Mouse (Mus musculus): ENCODE results near the gene Ppih. TPM values are rescaled to one million over a fixed set of nuclear protein-coding genes. Genes with fewer than 3 reads are reported as not detected.
"Not testable (repeated sequence)": the region's sequence is repeated elsewhere in the genome, so short reads cannot be mapped to it uniquely, and the experiment has no call there.

Gene Ppih
- total RNA-seq, 2 experiments from 2014 or later = 7.0 to 7.8 TPM

DNA sequence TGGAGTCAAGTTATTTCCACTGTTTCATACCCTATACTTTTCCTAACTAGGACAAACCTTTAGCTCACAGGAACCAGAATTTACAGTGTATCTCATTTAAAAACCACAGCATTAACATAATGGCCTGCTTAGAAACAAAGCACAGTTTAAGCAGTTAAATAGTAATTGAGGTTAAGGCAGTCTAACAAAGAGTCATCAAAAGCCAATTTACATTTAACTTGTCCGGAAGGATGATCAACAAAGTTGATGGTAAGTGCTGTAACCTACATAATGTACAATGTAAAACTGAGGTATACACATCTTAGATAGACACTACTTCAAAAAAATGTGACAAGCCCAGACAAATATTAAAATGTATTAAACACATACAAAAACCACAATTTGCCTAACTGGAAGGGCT lies 28.4 kb downstream of the Ppih start:
- DNase-seq = no peak

GRCm38 (mm10) chr4:119285336-119285735 lies 35.0 kb downstream of the Ppih start:
- no peak for DNase-seq

- no peak for DNase-seq
Measured at GRCm38 (mm10) chr4:119284861-119285260, 35.5 kb downstream of the Ppih start.

DNA sequence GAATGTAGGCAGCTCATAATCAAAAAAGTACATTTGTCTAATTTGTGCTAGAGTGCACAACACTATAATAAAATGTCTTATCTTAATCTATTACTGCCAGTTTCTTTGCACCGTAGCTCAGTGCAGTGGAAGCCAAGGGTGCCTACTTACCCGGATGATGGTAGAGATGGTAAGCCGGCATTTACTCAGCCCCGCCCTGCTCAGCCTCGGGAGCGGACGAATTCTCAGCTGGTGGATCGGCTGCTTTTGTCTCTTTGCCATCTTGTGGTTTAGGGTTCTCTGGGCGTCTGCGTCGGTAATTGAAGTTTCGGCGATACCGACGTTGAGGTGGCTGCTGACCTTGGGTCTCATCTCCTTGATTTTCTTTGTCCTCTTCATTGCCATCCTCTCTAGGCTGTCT lies 41.6 kb downstream of the Ppih start:
- DNase-seq = not testable (repeated sequence)

- no peak for DNase-seq
Measured at GRCm38 (mm10) chr4:119275726-119276125, 44.6 kb downstream of the Ppih start.

GRCm38 (mm10) chr4:119275226-119275625 lies 45.1 kb downstream of the Ppih start:
- no peak for DNase-seq

DNA sequence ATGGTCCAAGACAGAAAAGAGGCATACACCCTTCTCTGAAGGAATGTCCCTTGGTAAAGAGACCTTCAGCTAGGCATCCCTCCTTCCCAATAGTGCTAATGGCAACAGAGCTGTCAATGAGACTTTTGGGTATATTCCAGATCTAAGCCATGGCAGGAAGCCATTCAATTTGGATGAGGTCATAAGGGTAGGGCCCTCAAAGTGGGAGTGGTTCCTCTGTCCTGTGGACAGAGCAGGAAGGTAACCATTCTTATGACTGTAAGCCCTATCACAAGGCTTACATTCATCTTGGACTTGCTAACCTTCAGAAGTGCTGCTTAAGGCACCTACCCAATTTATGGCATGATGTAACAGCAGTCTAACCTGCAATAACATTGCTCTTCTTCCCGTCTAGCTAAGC lies 45.7 kb downstream of the Ppih start:
- no peak for DNase-seq

GRCm38 (mm10) chr4:119266606-119267005 lies 53.7 kb downstream of the Ppih start:
- DNase-seq = no peak

- DNase-seq = no peak
Measured at GRCm38 (mm10) chr4:119263459-119263858, 56.9 kb downstream of the Ppih start.

GRCm38 (mm10) chr4:119262483-119262882 lies 57.9 kb downstream of the Ppih start:
- DNase-seq = no peak

DNA sequence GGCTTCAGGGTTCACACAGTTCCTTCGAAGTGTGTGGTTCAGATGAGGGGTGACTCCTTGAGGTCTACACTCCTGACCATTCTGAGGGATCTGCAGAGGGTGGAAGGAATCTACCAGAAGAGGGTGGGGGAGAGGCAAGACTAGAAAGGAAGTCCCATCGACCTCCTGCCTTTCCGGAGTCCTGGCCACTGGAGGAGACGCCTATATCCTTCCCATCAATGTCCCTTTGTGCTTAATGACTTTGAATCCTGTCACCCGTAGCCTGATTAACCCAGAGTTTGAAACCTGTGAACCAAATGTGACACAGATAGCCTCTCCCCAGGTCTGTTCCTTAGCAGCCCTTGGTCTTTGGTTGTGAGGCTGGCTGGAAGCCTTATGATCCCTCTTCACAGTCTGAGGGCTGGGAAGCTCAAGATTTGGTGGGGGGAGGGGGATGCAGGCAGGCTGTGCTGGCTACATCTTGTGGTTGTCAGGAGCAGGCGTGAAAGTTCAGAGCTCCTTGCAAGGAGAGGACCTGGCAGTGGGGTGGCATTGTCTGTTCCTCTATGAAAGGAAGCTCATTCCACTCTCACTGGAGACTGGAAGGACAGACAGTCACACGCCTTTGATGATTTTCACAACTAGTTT lies 59.1 kb downstream of the Ppih start:
- no peak for DNase-seq

DNA sequence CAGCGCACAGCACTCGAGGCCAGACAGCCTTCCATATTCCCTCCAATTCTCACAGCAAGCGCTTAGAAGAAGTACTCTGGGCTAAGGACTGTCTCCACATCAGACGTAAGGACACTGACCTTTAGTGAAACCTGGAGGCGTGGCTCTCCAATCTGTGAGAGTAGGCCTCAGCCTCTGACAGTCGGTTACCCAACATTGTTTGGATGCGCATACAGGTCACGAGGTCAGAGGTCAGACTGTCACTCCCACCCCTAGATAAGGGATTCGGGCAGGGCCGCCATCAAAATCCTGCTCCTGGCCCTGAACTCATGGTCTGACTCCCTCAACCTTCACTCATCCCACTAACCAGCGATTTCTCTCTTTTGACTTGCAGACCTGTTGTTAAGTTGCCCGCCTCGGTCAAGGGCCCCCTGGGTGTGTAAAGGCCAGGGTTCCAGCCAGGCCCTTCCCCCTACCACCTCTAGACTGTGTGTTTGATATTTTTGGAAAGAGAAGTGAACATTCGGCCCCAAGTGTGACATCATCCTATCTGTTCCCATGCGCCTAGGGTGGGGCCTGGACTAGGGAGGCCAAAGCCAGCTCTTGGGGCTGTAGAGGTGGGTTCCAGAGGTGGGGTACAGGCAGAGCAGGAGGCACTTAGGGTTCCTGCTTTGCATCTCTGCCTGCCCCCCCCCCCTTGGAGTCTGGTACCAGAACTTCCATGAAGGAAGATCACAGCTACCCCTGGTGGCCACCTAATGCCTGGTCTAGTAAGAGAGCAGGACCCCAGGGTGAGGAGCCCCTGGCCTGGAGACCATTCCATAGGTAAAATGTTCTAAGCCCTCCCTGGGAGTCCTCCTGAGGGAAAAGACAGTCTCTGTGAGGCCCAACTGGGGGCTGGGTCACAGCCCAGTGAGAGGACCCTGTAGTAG lies 60.7 kb downstream of the Ppih start:
- no peak for DNase-seq

GRCm38 (mm10) chr4:119257083-119257482 lies 63.3 kb downstream of the Ppih start:
- DNase-seq = no peak

DNA sequence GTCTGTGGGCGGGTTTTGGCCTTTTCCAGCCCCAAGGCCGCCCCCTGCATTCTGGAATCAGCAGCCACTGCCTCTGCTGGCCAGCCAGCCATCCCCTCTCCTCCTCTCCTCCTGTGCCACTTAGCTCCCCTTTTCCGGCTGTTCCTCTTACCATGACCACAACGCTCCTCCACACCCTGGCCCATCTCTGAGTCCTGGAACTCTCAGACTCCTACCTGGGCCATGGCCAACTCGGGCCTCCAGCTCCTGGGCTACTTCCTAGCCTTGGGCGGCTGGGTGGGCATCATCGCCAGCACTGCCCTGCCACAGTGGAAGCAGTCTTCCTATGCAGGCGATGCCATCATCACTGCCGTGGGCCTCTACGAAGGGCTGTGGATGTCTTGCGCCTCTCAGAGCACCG lies 65.0 kb downstream of the Ppih start, which contains the start of gene Cldn19:
Cldn19 (plus strand) TSS at position 64 of the 400 bp plus-strand sequence.
- DNase-seq = no peak

- DNase-seq = no peak
Measured at GRCm38 (mm10) chr4:119254012-119254618, 66.2 kb downstream of the Ppih start.

DNA sequence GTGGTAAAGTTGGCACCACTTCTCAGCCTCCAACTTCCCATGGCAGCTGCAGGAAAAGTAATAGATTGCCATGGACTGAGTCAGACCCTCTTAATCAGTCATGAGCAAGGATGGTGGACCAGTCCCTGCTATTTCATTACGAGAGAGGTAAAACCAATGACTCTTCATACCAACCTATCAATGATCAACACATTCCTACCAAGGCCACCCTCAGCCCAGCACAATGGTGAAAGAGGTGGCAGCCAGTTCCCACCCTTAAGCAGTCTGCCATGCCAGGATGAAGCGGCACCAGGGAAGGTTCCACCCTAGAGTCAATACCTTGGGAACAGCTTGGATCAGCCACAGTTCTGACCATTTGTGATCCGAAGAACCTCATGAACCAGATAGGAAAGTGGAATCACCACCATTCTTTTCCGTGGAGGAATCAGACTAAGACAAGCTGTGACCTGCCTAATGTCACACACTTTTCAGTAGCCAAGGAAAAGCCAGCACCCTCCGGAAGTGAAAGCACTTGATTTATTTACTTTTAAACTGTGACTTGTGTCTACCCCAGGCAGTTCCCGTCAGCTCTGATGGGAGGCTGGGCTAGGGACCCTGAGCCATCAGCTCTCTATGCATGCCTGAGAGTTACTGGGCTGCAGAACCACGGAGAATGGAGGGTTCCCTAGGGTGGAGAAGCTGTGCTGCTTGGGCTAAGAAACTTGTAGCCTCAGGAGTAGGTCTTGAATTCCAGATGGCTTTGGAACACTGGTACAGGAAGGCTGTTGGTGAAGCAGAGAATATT lies 68.1 kb downstream of the Ppih start:
- no peak for DNase-seq

Other genes starting within 250 kb of the Ppih start
- 1 to 10 TPM; 4.0 to 5.5 TPM for gene Slc2a1, start 211.8 kb downstream of the Ppih start, total RNA-seq (2021)
- gene Zfp691, start 146.4 kb downstream of the Ppih start, total RNA-seq (2021) = 10 to 100 TPM; 16.3 to 17.5 TPM
- gene Ermap, start 130.5 kb downstream of the Ppih start, total RNA-seq (2021) = not detected
- gene Svbp, start 125.2 kb downstream of the Ppih start, total RNA-seq (2021) = 10 to 100 TPM; 13.9 to 17.4 TPM
- gene Tmem269, start 102.3 kb downstream of the Ppih start, total RNA-seq (2021) = under 1 TPM in 1 of 2 experiments, not detected in 1; 0.56 TPM
- 10 to 100 TPM; 22.5 to 22.8 TPM for gene AU022252, start 87.8 kb downstream of the Ppih start, total RNA-seq (2021)
- 10 to 100 TPM; 12.0 to 12.6 TPM for gene P3h1, start 87.6 kb downstream of the Ppih start, total RNA-seq (2021)
- 1 to 10 TPM; 3.2 to 3.8 TPM for gene Cldn19, start 65.1 kb downstream of the Ppih start, total RNA-seq (2021)
- gene Ybx1, start 25.9 kb downstream of the Ppih start, total RNA-seq (2021) = 100 to 1,000 TPM; 509 to 515 TPM
- under 1 TPM in 1 of 2 experiments, not detected in 1; 0.11 TPM for gene Ccdc30, start 95.0 kb upstream of the Ppih start, total RNA-seq (2021)
- 1 to 10 TPM; 5.1 to 5.2 TPM for gene Ppcs, start 101.9 kb upstream of the Ppih start, total RNA-seq (2021)
- not detected for gene Zmynd12, start 102.3 kb upstream of the Ppih start, total RNA-seq (2021)
- gene Rimkla, start 172.1 kb upstream of the Ppih start, total RNA-seq (2021) = not detected
- 10 to 100 TPM; 18.6 to 26.1 TPM for gene Foxj3, start 216.5 kb upstream of the Ppih start, total RNA-seq (2021)
- gene Frg2f1, start 219.0 kb upstream of the Ppih start, total RNA-seq (2021) = 1 to 10 TPM; 4.3 TPM

All from gastrocnemius, postnatal 25 days (tissue).